Mouse (Mus musculus) brown adipose tissue, adult 24 weeks (tissue): Measurements from ENCODE around the gene Gm7102. TPM values are rescaled to one million over a fixed set of nuclear protein-coding genes. Genes with fewer than 3 reads are reported as not detected.
A peak's percentile ranks its signal among the peaks of the same experiment; 100 is the strongest.
"Not testable (repeated sequence)": the region's sequence is repeated elsewhere in the genome, so short reads cannot be mapped to it uniquely, and the experiment has no call there.

Source experiments
- H3K27ac ChIP-seq: fragments of 200-500 bp; replicated peaks from 2 replicates; pipeline ENCODE4 v1.5.1; 2012; ENCODE audit warnings: low read depth, mild to moderate bottlenecking, low read length
- H3K4me1 ChIP-seq: fragments of 200-500 bp; 2 replicates; pipeline ENCODE4 v1.6.1; 2012; ENCODE audit warnings: low read length, mixed read lengths; ENCODE audit not compliant: control insufficient read depth, insufficient read depth, insufficient read length
- H3K4me3 ChIP-seq: fragments of 200-500 bp; 2 replicates; pipeline ENCODE4 v1.5.1; 2012; ENCODE audit warnings: low read depth, mild to moderate bottlenecking, low read length, moderate library complexity; ENCODE audit not compliant: insufficient read depth
- polyA plus RNA-seq: library from polyadenylated mRNA; stranded (reverse); fragments of >200 nt; gene quantifications from 2 replicates; pipeline ENCODE4 v1.2.4, GENCODE M21; 2012; ENCODE audit not compliant: missing spikeins, insufficient read depth, insufficient read length

Gene Gm7102
- polyA plus RNA-seq = not detected in 2 replicates

- Histone ChIP-seq H3K4me1 (no peaks in the 10 kb centered on the region), H3K4me3 (peak within 1 kb of the TSS; percentile 18; the same call in 1 of the 2 replicates)
Measured at GRCm38 (mm10) chr19:61175756-61176324, at the start of gene Gm7102. Gm7102 (minus strand) TSS chr19:61176309.

GRCm38 (mm10) chr19:61224678-61225525 is 48.8 kb upstream of the Gm7102 start:
- no peak overlapping the region for H3K27ac ChIP-seq
- no peak overlapping the region for H3K4me3 ChIP-seq
- no peaks in the 10 kb centered on the region; the same call in 1 of the 2 replicates for H3K4me1 ChIP-seq

More at GRCm38 (mm10) chr19:61175756-61176324, at the start of gene Gm7102:
- no peak within 1 kb of the TSS for H3K27ac ChIP-seq

GRCm38 (mm10) chr19:61223706-61224328 is 47.7 kb upstream of the Gm7102 start:
- H3K27ac ChIP-seq = no peak overlapping the region
- no peaks in the 10 kb centered on the region; the same call in 1 of the 2 replicates for H3K4me1 ChIP-seq
- H3K4me3 ChIP-seq = no peak overlapping the region

GRCm38 (mm10) chr19:61207506-61207905 is 31.4 kb upstream of the Gm7102 start:
- H3K27ac ChIP-seq, H3K4me3 ChIP-seq, H3K4me1 ChIP-seq: not testable (repeated sequence)

- Histone ChIP-seq H3K27ac (no peak overlapping the region), H3K4me3 (no peak overlapping the region), H3K4me1 (no peaks in the 10 kb centered on the region)
Measured at GRCm38 (mm10) chr19:61199836-61200235, 23.7 kb upstream of the Gm7102 start.

- no peak overlapping the region for H3K4me3 ChIP-seq
Measured at GRCm38 (mm10) chr19:61199316-61199715, 23.2 kb upstream of the Gm7102 start.

GRCm38 (mm10) chr19:61183590-61183989 is 7.5 kb upstream of the Gm7102 start, which contains the start of gene Gm6020:
Gm6020 (plus strand) TSS chr19:61183890.
- H3K27ac ChIP-seq, H3K4me3 ChIP-seq, H3K4me1 ChIP-seq: not testable (repeated sequence)

More at GRCm38 (mm10) chr19:61199316-61199715, 23.2 kb upstream of the Gm7102 start:
- Histone ChIP-seq H3K27ac (no peak overlapping the region), H3K4me1 (no peaks in the 10 kb centered on the region)

GRCm38 (mm10) chr19:61151701-61152420 is 24.2 kb downstream of the Gm7102 start:
- H3K4me1 ChIP-seq = no peaks in the 10 kb centered on the region; the same call in 1 of the 2 replicates
- no peak overlapping the region for H3K27ac ChIP-seq
- peak overlapping the region; percentile 48 for H3K4me3 ChIP-seq

- Histone ChIP-seq H3K27ac (no peak overlapping the region), H3K4me3 (peak overlapping the region; percentile 48), H3K4me1 (no peaks in the 10 kb centered on the region; the same call in 1 of the 2 replicates)
Measured at GRCm38 (mm10) chr19:61151372-61151700, 24.8 kb downstream of the Gm7102 start.

GRCm38 (mm10) chr19:61141299-61141698 is 34.8 kb downstream of the Gm7102 start:
- Histone ChIP-seq H3K4me3 (no peak overlapping the region), H3K4me1 (0 out of 2 replicates have a peak, but pooled peaks cover 5% of the 10 kb centered on the region), H3K27ac (no peak overlapping the region)

GRCm38 (mm10) chr19:61140342-61141206 is 35.5 kb downstream of the Gm7102 start, which contains the start of gene Zfp950:
Zfp950 (minus strand) TSS chr19:61140840.
- H3K4me3 ChIP-seq = peak within 1 kb of the TSS; percentile 97
- peak within 1 kb of the TSS; percentile 74 for H3K27ac ChIP-seq
- 0 out of 2 replicates have a peak, but pooled peaks cover 5% of the 10 kb centered on the region for H3K4me1 ChIP-seq

GRCm38 (mm10) chr19:61138655-61139054 is 37.5 kb downstream of the Gm7102 start:
- H3K4me1 ChIP-seq = 0 out of 2 replicates have a peak, but pooled peaks cover 5% of the 10 kb centered on the region
- no peak overlapping the region for H3K4me3 ChIP-seq
- no peak overlapping the region for H3K27ac ChIP-seq

GRCm38 (mm10) chr19:61131096-61131495 is 45.0 kb downstream of the Gm7102 start:
- Histone ChIP-seq H3K4me1 (no peaks in the 10 kb centered on the region), H3K27ac (no peak overlapping the region), H3K4me3 (no peak overlapping the region)
